Mouse (Mus musculus): Measurements from ENCODE around the gene Hrh2. TPM values are rescaled to one million over a fixed set of nuclear protein-coding genes. Genes with fewer than 3 reads are reported as not detected.

Hrh2 gene
- polyA plus RNA-seq, 1 experiment from 2014 or later, result 0.04 TPM

DNA sequence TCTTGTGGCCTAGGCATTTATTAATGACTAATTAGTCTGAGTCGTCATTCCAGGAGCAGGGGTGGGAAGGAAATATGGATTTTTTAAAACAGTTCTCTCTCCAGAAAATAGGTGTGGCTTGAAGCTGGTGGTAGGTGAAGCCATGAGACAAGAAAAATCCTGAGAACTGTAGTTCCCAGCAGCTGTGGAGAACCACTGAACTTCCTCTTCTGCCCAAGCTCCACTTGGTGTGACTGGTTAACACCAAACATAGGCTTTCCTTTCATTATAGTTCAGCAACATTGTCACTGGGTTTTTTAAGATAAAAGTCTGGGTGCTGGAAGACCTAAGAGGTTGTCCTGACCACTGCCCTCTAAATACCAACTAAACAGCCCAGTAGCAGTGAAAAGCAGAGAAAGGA is 31.4 kb upstream of the Hrh2 start:
- no peaks in the 10 kb centered on the region for H3K36me3 ChIP-seq (ENCODE audit: control insufficient read depth, insufficient read depth, low read length)
- 14% methylated on average over 1 of the region's 1 CpGs for WGBS
- no peak for ATAC-seq (ENCODE audit: low read depth)
- H3K27ac ChIP-seq (ENCODE audit: low read length), result no peak overlapping the region
- H3K27me3 ChIP-seq (ENCODE audit: control insufficient read depth, insufficient read depth, low read depth, low read length), result no peaks in the 10 kb centered on the region
- H3K4me3 ChIP-seq (ENCODE audit: low read length), result no peak overlapping the region
- H3K4me2 ChIP-seq (ENCODE audit: low read depth, low read length), result no peak overlapping the region
- H3K9me3 ChIP-seq (ENCODE audit: control insufficient read depth, low read length), result no peaks in the 10 kb centered on the region
- H3K4me1 ChIP-seq (replicated peaks; ENCODE audit: control insufficient read depth, insufficient read depth, low read length), result no peaks in the 10 kb centered on the region
- no peak overlapping the region for H3K9ac ChIP-seq (ENCODE audit: low read length)

DNA sequence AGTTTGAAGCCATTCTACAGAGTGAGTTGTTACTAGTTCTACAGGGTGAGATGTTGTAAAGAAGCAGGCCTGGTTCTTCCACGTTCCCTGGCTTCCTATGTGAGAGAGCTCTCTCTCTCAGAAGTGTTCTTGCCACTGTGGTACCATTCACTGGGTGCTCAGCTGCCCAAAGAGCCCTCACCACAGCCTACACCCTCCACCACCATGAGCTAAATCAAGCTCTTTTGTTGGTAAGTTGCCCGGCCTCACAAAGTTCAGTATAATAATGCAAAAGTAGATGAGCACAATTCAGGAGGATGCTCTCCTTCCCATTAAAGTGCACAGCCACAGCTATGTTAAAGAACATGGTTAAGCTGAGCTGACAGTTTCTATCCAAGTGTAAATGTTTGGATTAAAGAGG is 30.4 kb upstream of the Hrh2 start:
- no peaks in the 10 kb centered on the region for H3K27me3 ChIP-seq (ENCODE audit: control insufficient read depth, insufficient read depth, low read depth, low read length)
- H3K27ac ChIP-seq (ENCODE audit: low read length), result no peak overlapping the region
- H3K9me3 ChIP-seq (ENCODE audit: control insufficient read depth, low read length), result no peaks in the 10 kb centered on the region
- no peaks in the 10 kb centered on the region for H3K4me1 ChIP-seq (replicated peaks; ENCODE audit: control insufficient read depth, insufficient read depth, low read length)
- 83% methylated on average over 2 of the region's 2 CpGs for WGBS
- H3K4me3 ChIP-seq (ENCODE audit: low read length), result no peak overlapping the region
- ATAC-seq (ENCODE audit: low read depth), result no peak
- no peak overlapping the region for H3K9ac ChIP-seq (ENCODE audit: low read length)
- no peak overlapping the region for H3K4me2 ChIP-seq (ENCODE audit: low read depth, low read length)
- H3K36me3 ChIP-seq (ENCODE audit: control insufficient read depth, insufficient read depth, low read length), result no peaks in the 10 kb centered on the region

GRCm38 (mm10) chr13:54163363-54163762 is 28.6 kb upstream of the Hrh2 start:
- H3K4me1 ChIP-seq (replicated peaks; ENCODE audit: control insufficient read depth, insufficient read depth, low read length), result no peaks in the 10 kb centered on the region
- 62% methylated on average over 8 of the region's 8 CpGs for whole genome bisulfite sequencing
- H3K4me3 ChIP-seq (ENCODE audit: low read length), result no peak overlapping the region
- no peaks in the 10 kb centered on the region for H3K36me3 ChIP-seq (ENCODE audit: control insufficient read depth, insufficient read depth, low read length)
- no peak overlapping the region for H3K4me2 ChIP-seq (ENCODE audit: low read depth, low read length)
- no peaks in the 10 kb centered on the region for H3K9me3 ChIP-seq (ENCODE audit: control insufficient read depth, low read length)
- H3K27me3 ChIP-seq (ENCODE audit: control insufficient read depth, insufficient read depth, low read depth, low read length), result no peaks in the 10 kb centered on the region
- H3K27ac ChIP-seq (ENCODE audit: low read length), result no peak overlapping the region
- ATAC-seq (ENCODE audit: low read depth), result no peak
- H3K9ac ChIP-seq (ENCODE audit: low read length), result no peak overlapping the region

DNA sequence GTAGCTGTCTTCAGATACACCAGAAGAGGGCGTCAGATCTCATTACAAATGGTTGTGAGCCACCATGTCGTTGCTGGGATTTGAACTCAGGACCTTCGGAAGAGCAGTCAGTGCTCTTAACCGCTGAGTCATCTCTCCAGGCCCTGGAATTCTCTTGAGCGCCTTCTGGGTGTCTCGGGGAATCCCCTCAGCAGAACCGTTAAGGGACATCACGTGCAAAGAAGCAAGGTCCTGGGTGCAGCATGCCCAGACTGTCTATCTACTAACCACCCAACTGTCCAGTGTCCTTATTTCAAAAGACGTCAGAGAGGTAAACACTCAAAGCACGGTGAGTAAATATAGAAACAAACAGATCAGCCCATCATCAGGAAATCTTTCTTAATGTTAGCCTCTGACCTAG is 27.5 kb upstream of the Hrh2 start:
- WGBS, result 76% methylated on average over 10 of the region's 10 CpGs

DNA sequence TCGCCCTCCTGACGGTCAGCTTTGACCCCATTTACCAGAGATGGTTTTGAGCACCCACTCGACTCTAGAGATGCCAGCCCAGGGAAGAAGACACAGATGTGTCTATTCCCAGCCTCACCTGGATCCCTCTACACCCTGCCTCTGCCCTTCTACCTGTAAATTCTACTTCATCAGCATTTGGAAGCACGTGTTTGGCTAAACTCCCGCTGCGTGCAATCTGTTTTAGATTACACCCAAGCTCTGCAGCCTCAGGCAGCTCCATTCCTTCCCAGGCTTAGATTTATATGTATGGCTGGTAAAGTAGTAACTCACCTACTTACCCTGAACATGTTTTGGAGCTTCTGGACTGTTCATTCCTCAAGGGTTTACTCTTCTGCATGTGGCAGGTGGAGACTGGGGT is 26.9 kb upstream of the Hrh2 start:
- Histone ChIP-seq H3K27ac (ENCODE audit: low read length) (no peak overlapping the region), H3K36me3 (ENCODE audit: control insufficient read depth, insufficient read depth, low read length) (no peaks in the 10 kb centered on the region), H3K9me3 (ENCODE audit: control insufficient read depth, low read length) (no peaks in the 10 kb centered on the region), H3K27me3 (ENCODE audit: control insufficient read depth, insufficient read depth, low read depth, low read length) (no peaks in the 10 kb centered on the region), H3K4me1 (replicated peaks; ENCODE audit: control insufficient read depth, insufficient read depth, low read length) (no peaks in the 10 kb centered on the region), H3K4me2 (ENCODE audit: low read depth, low read length) (no peak overlapping the region), H3K4me3 (ENCODE audit: low read length) (no peak overlapping the region), H3K9ac (ENCODE audit: low read length) (no peak overlapping the region)
- WGBS, result 67% methylated on average over 6 of the region's 6 CpGs
- no peak for ATAC-seq (ENCODE audit: low read depth)

More for the DNA sequence above, 27.5 kb upstream of the Hrh2 start:
- Histone ChIP-seq H3K9ac (ENCODE audit: low read length) (no peak overlapping the region), H3K4me3 (ENCODE audit: low read length) (no peak overlapping the region), H3K4me1 (replicated peaks; ENCODE audit: control insufficient read depth, insufficient read depth, low read length) (no peaks in the 10 kb centered on the region), H3K27me3 (ENCODE audit: control insufficient read depth, insufficient read depth, low read depth, low read length) (no peaks in the 10 kb centered on the region), H3K4me2 (ENCODE audit: low read depth, low read length) (no peak overlapping the region), H3K36me3 (ENCODE audit: control insufficient read depth, insufficient read depth, low read length) (no peaks in the 10 kb centered on the region), H3K9me3 (ENCODE audit: control insufficient read depth, low read length) (no peaks in the 10 kb centered on the region), H3K27ac (ENCODE audit: low read length) (no peak overlapping the region)
- ATAC-seq (ENCODE audit: low read depth), result no peak

DNA sequence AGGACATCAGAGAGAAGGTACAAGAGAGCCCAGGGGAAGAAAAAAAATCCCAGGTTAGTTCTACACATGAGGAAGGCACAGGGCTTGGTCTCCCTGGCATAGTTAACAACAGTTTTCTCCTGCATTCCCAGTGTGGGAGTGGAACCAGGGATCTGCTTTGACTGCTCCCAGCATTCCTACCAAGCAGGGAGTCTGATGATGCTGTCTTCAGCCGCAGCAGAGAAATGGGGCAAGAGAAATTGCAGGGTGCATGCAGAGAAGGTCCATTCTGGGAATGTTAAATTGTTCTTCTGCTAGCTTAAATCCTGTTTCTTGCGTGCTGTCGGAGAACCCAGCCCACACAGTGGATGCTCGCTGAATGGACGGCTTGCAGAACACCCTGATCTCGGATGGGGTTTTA is 26.2 kb upstream of the Hrh2 start:
- H3K4me3 ChIP-seq (ENCODE audit: low read length), result no peak overlapping the region
- H3K27ac ChIP-seq (ENCODE audit: low read length), result no peak overlapping the region

GRCm38 (mm10) chr13:54167036-54167435 is 24.9 kb upstream of the Hrh2 start:
- no peak overlapping the region for H3K9ac ChIP-seq (ENCODE audit: low read length)
- WGBS, result 90% methylated on average over 2 of the region's 2 CpGs
- H3K4me3 ChIP-seq (ENCODE audit: low read length), result no peak overlapping the region
- no peak overlapping the region for H3K27ac ChIP-seq (ENCODE audit: low read length)
- H3K4me2 ChIP-seq (ENCODE audit: low read depth, low read length), result no peak overlapping the region
- no peaks in the 10 kb centered on the region for H3K27me3 ChIP-seq (ENCODE audit: control insufficient read depth, insufficient read depth, low read depth, low read length)
- H3K4me1 ChIP-seq (replicated peaks; ENCODE audit: control insufficient read depth, insufficient read depth, low read length), result no peaks in the 10 kb centered on the region
- no peaks in the 10 kb centered on the region for H3K9me3 ChIP-seq (ENCODE audit: control insufficient read depth, low read length)
- H3K36me3 ChIP-seq (ENCODE audit: control insufficient read depth, insufficient read depth, low read length), result no peaks in the 10 kb centered on the region
- no peak for ATAC-seq (ENCODE audit: low read depth)

More for the DNA sequence above, 26.2 kb upstream of the Hrh2 start:
- no peak overlapping the region for H3K9ac ChIP-seq (ENCODE audit: low read length)
- H3K36me3 ChIP-seq (ENCODE audit: control insufficient read depth, insufficient read depth, low read length), result no peaks in the 10 kb centered on the region
- no peaks in the 10 kb centered on the region for H3K9me3 ChIP-seq (ENCODE audit: control insufficient read depth, low read length)
- ATAC-seq (ENCODE audit: low read depth), result no peak
- no peaks in the 10 kb centered on the region for H3K4me1 ChIP-seq (replicated peaks; ENCODE audit: control insufficient read depth, insufficient read depth, low read length)
- 86% methylated on average over 6 of the region's 6 CpGs for WGBS
- H3K27me3 ChIP-seq (ENCODE audit: control insufficient read depth, insufficient read depth, low read depth, low read length), result no peaks in the 10 kb centered on the region
- H3K4me2 ChIP-seq (ENCODE audit: low read depth, low read length), result no peak overlapping the region

- no peak for ATAC-seq (ENCODE audit: low read depth)
- Histone ChIP-seq H3K36me3 (ENCODE audit: control insufficient read depth, insufficient read depth, low read length) (no peaks in the 10 kb centered on the region), H3K27ac (ENCODE audit: low read length) (no peak overlapping the region), H3K4me3 (ENCODE audit: low read length) (no peak overlapping the region), H3K9ac (ENCODE audit: low read length) (no peak overlapping the region), H3K27me3 (ENCODE audit: control insufficient read depth, insufficient read depth, low read depth, low read length) (no peaks in the 10 kb centered on the region), H3K4me2 (ENCODE audit: low read depth, low read length) (no peak overlapping the region), H3K4me1 (replicated peaks; ENCODE audit: control insufficient read depth, insufficient read depth, low read length) (no peaks in the 10 kb centered on the region), H3K9me3 (ENCODE audit: control insufficient read depth, low read length) (no peaks in the 10 kb centered on the region)
- 85% methylated on average over 8 of the region's 8 CpGs for WGBS
Observed at GRCm38 (mm10) chr13:54168675-54169074, 23.3 kb upstream of the Hrh2 start.

GRCm38 (mm10) chr13:54170288-54170687 is 21.6 kb upstream of the Hrh2 start:
- Histone ChIP-seq H3K4me3 (ENCODE audit: low read length) (no peak overlapping the region), H3K27ac (ENCODE audit: low read length) (no peak overlapping the region), H3K9me3 (ENCODE audit: control insufficient read depth, low read length) (peaks cover 3% of the 10 kb centered on the region; the same call in 1 of the 2 replicates), H3K4me1 (replicated peaks; ENCODE audit: control insufficient read depth, insufficient read depth, low read length) (no peaks in the 10 kb centered on the region), H3K27me3 (ENCODE audit: control insufficient read depth, insufficient read depth, low read depth, low read length) (no peaks in the 10 kb centered on the region), H3K4me2 (ENCODE audit: low read depth, low read length) (no peak overlapping the region), H3K9ac (ENCODE audit: low read length) (no peak overlapping the region), H3K36me3 (ENCODE audit: control insufficient read depth, insufficient read depth, low read length) (no peaks in the 10 kb centered on the region)
- no peak for ATAC-seq (ENCODE audit: low read depth)
- 86% methylated on average over 6 of the region's 6 CpGs for WGBS

DNA sequence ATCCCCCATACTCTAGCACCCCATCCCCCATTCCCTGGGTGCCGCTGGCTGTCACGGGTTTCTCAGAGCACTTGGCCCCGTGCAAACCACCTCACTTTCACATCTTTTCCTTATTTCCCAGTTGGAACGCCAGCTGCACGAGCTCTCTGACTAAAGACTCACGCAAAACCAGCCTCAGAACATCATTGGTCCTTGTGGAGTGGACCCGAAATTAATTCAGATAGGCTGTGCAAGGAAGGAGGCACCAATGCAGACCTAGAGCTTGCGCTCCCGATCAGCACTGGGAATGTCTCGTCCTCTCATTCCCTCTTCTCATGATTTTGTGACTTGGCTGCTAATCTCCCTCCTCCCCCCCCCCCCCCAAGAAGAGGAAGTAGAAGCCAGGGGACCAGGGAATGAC is 20.6 kb upstream of the Hrh2 start:
- Histone ChIP-seq H3K4me3 (ENCODE audit: low read length) (no peak overlapping the region), H3K36me3 (ENCODE audit: control insufficient read depth, insufficient read depth, low read length) (no peaks in the 10 kb centered on the region), H3K4me2 (ENCODE audit: low read depth, low read length) (no peak overlapping the region), H3K27me3 (ENCODE audit: control insufficient read depth, insufficient read depth, low read depth, low read length) (no peaks in the 10 kb centered on the region), H3K27ac (ENCODE audit: low read length) (no peak overlapping the region), H3K9me3 (ENCODE audit: control insufficient read depth, low read length) (peaks cover 3% of the 10 kb centered on the region; the same call in 1 of the 2 replicates), H3K9ac (ENCODE audit: low read length) (no peak overlapping the region), H3K4me1 (replicated peaks; ENCODE audit: control insufficient read depth, insufficient read depth, low read length) (no peaks in the 10 kb centered on the region)
- WGBS, result 69% methylated on average over 10 of the region's 10 CpGs
- ATAC-seq (ENCODE audit: low read depth), result no peak
